Mouse (Mus musculus): ENCODE data around the gene Kptn.
A peak's percentile ranks its signal among the peaks of the same experiment; 100 is the strongest.

Kptn gene

DNA sequence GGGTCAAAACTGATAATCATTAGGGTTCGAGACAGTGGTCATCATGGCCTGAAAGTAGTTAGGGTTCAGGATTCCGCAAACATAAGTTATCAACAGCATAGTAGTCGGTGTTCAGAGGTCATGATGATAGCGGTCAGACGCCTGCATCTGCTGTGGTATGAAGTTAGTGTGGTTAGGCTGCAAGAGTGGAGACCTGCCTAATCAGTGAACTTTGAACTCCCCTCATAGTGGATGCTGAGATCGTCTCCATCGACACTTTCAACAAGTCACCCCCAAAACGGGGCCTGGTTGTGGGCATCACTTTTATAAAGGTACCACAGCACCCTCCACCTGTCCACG is 536 bp downstream of the Kptn start:
- no peak for DNase-seq (ENCODE audit: low read depth, low spot score)

DNA sequence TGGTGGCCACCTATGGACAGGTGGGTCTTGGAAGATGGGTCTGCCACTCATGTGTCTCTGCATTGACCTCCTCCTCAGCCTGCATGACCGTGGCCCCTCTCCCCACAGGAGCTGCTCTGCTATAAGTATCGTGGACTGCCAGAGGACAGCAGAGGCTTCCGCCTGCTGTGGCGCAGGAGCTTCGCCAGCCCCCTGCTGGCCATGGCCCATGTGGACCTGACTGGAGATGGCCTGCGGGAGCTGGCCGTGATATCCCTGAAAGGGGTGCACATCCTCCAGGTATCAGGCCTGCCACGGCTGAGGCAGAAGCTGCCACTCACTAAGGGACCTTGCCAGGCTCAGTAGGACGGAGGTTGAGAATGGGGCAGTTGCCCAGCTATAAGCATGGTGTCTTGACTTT is 6.1 kb downstream of the Kptn start:
- no peak for DNase-seq (ENCODE audit: low read depth, low spot score)

DNA sequence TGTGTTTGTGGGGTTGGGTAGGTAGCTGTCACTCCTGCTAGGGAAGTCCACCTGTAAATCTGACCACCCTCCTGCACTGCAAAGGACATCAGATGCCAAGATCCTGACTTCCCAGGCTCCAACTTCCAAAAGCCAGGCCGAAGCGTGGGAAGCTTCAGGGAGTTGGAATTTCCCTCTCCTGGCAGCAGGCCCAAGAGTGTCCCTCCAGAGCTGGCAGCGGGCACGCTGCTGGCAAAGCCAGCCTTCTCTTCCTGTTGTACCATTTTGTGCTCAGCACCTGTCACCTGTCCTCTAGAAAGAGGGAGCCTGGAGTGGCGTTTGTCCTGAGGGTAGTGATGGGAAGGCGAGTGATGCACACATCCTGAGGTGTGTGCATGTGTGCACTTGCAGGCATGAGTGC is 8.6 kb downstream of the Kptn start:
- no peak for DNase-seq (ENCODE audit: low read depth, low spot score)

DNA sequence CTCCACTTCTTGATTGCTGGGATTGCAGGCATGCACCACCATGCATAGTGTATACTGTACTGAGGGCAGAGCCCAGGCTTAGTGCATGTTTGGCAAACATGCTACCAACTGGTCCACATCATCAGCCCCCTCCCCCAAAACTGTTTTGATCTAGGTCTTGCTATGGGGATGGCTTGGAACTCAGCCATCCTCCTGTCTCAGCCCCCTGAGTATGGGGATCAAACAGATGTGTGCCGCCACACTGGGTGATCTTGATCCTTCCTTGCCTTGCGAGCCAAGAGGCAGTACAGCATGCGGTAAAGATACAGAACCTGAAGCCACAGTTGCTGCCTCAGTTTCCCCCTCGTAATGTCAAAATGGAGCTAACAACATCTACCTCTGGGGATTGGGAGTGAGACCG is 9.2 kb downstream of the Kptn start:
- DNase-seq (ENCODE audit: low read depth, low spot score): no peak

DNA sequence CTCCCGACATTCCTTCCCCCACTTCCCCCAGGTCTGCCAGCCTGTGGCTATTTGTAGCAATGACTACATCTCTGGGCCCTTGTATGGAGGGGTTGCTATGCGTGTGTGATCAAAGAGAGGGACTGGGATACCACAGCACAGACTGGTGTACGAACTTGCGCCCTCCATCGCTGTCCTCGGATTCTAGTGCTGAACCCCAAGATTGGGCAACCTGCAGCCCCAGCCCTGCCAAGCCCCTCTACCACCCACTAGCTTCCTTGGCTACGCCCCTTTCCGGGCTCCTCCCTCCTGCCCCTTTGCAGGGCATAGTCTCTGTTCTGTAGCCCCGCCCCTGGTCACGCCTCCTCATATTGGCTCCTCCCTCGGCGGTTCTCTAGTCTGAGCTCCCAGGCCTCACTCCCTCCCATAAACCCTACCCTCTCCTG is 9.7 kb downstream of the Kptn start, which contains the start of gene Slc8a2:
TSS of gene Slc8a2 (plus strand) at position 406 of the 425 bp plus-strand sequence.
- peak; percentile 96 for DNase-seq (ENCODE audit: low read depth, low spot score)

DNA sequence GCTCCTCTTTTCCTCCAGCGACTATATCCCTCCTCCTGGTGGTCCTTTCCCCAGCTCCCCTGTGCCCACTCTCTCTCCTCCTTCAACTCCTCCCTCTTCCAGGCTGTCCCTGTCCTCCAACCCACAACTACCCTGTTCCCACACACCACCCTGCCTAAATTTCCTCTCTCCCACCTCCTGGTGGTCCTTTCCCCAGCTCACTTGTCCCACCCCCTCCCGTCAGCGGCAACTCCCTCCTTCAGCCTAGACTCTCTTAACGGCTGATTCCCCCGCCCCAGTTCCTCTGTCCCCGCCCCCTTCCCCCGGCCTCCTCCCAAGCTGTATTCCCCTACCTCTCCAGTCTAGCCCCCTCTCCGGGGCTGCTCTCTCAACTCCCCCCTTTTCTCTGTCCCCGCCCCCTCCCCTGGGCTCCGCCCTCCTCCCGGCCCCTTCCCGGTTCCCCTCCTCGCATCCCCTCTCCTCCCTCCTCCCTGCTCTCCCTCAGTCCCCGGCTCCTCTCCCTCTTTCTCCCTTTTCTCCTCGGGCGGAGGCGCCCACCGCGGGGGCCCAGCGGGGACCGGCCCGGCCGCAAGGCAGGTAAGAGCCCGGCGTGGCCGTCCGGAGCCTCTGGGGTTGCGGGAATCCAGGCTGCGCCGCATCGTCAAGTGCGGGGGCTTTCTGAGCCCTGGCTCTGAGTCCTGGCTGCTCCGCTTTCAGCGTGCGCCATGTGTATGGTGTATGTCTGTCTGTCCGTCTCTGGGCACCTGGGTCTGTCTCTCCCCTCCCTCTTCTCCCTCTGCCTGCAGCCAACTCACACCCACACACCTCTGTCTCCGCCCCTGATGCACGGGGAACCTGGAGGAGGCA is 10.4 kb downstream of the Kptn start:
- DNase-seq (ENCODE audit: low read depth, low spot score): peak; percentile 94

DNA sequence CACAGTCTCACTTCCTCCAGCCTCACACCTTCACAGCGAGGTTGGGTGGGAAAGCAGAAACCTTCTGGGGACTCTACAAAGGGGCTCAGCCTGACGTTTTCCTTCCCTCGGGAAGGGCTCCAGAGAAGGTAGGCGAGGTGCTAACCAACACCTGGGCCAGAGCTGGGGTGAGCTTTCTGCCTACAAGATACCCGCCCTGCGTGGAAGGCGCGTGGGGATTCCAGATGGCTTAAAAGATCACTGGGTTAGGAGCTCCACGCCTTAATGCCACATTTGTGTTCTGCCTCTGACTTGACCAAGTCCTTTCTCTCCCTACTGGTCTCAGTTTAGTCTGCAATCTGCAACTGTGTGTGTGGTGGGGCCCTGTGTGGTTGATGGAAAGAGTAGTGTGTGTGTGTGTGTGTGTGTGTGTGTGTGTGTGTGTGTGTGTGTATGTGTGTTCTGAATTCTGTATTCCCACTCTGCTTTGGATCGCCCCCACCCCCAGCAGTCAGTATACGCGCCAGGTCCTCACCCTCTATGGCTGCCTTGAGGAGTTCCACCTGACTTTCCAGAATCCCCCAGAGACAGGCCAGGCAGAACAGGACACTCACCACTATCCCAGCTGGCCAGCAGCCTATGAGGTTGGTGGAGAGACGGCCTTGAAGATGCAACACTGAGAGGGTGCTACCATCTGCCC is 11.4 kb downstream of the Kptn start:
- DNase-seq (ENCODE audit: low read depth, low spot score): no peak

DNA sequence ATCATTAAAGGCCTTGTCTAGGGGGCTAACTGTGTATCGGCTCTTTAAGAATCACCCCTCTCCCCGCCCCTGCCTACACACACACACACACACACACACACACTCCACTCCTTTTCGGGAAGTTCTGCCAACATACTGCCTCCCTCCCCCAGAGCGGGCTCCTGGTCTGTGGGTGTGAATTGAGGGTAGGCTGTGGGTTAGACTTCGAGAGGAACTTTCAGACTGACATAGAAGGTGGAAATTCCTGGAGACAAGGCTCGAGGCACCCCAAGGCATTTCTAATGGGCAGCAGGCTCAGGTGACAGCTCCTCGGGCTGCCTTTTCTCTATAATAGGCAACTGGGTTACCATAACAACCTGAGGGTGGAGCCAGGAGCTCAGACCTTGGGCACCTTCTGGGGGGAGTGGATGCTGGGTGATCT is 12.5 kb downstream of the Kptn start:
- peak; percentile 42 for DNase-seq (ENCODE audit: low read depth, low spot score)

DNA sequence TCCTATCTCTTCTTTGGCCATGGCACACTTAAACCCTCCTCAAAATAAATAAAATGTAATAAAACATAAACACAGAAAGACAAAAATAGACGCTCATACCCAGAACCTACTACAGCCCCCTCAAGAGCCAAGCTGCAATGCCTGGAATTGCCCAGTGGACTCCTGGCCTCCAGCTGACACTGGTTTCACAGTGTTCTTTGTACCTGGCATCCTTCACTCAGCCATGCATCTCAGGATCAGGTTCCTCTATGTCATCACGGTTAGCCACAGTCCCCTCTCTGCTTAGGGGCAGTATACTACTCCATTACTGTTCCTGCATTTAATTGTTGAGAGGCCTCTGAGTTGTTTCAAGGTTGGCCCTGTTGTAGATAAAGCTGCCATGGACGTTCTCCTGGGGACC is 13.2 kb downstream of the Kptn start:
- DNase-seq (ENCODE audit: low read depth, low spot score): no peak

DNA sequence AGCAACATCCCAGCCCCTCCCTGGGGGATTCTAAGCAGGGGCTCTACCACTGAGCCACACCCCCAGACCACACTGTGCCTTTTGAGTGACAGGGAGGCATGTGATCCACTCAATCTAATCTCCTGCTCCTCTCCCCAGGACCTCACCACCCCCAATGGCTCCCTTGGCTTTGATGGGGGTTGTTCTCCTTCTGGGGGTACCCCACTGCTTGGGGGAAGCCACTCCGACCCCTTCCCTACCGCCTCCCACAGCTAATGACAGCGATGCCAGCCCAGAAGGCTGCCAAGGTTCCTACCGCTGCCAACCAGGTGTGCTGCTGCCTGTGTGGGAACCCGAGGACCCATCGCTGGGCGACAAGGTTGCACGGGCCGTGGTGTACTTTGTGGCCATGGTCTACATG is 14.0 kb downstream of the Kptn start:
- no peak for DNase-seq (ENCODE audit: low read depth, low spot score)

DNA sequence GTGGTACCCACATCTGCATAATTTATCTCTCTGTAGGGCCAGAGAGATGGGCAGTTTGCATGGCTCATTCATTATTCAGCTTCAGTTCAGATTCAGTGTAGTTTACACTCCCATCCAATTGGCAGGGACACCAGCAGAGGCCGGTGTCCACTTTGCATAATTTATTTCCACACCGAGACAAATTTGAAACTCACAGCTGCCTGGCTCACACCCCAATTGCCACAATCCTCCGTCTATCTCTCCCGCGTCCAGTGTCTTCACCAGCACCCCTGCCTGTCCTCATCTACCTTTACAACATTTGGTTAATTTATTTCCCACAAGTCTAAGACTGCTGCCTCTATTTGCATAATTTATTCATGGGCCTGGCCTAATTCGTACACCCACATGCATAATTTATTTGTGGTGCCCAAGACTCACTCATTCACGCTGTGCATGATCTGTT is 15.3 kb downstream of the Kptn start:
- no peak for DNase-seq (ENCODE audit: low read depth, low spot score)

DNA sequence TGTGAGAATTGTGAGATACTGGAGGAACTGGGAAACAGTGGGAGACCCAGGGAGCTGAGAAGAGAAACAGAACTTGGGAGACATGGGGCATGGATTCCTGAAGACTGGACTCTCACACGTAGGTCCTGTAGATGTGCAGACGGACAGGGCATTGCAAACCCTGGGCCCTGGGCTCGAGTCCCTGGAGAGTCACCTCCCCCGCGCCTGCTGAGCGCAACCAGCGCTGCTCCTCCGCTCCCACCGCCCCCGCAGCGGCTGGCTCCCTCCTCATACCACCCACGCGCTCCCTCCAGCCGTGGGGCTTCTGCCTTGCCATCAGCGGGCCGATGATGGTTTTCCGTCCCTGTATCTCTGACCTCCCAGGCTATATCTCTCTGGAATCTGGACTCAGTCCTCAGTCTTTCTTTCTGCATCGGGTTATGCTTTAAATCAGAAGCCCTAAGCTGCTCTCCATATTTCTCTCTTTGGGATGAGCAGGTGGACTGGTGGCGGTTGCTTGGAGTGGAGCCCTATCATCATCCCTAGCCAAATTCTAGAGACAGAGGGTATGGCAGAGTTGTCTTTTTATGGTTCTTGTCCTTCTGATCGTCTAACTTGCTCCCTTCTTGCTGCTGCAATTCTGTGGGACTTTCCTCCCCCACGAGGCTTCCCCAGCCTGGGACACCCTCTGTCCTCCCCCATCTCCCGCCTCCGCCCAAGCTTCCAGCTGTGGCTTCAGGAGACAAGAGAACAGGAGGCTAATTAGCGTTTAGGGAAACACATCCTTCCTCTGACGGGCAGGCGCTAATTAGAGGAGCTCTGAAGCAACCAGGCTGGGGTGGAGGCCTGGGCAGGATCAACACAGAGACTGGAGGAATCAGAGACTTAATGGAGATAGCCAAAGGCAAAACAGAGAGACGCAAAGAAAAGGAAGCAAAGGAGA is 27.1 kb downstream of the Kptn start:
- DNase-seq (ENCODE audit: low read depth, low spot score): no peak

DNA sequence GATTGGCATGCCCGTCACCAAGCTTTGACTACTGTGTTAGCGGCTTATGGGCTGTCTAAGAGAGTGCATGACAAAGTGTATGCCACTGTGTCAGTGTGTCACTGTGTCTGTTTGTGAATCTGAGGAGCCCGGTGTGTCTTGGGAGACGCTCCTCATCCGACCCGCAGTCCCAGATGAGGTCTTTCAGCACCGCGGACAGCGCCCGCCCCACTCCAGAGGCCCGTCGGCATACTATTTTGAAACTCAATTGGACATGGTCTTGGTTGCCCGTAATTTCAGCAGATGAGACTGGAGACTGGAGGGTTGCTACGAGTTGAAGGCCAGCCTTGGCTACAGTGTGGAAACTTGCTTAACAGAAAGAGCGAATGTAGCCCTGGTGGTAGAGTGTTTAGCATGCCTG is 27.9 kb downstream of the Kptn start:
- peak; percentile 52 for DNase-seq (ENCODE audit: low read depth, low spot score)

DNA sequence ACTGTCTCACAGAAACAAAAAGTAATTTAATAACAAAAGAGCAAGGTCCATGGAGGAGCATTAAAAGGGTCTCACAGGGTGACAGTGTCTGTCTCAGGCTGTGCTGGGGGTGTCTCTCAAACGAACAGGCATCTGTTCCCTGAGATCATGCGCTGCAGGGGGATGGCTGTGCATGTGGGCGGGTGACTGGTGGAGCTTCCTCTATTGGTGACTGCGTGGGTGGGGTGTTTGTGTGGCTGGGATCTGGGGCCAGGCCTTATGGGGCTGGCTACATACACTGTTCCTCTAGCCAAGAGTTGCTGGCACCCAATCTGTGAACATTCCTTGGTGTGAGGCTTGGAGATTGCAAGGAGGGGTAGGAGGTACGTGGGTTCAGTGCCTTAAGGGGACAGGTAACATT is 29.5 kb downstream of the Kptn start:
- DNase-seq (ENCODE audit: low read depth, low spot score): no peak

DNA sequence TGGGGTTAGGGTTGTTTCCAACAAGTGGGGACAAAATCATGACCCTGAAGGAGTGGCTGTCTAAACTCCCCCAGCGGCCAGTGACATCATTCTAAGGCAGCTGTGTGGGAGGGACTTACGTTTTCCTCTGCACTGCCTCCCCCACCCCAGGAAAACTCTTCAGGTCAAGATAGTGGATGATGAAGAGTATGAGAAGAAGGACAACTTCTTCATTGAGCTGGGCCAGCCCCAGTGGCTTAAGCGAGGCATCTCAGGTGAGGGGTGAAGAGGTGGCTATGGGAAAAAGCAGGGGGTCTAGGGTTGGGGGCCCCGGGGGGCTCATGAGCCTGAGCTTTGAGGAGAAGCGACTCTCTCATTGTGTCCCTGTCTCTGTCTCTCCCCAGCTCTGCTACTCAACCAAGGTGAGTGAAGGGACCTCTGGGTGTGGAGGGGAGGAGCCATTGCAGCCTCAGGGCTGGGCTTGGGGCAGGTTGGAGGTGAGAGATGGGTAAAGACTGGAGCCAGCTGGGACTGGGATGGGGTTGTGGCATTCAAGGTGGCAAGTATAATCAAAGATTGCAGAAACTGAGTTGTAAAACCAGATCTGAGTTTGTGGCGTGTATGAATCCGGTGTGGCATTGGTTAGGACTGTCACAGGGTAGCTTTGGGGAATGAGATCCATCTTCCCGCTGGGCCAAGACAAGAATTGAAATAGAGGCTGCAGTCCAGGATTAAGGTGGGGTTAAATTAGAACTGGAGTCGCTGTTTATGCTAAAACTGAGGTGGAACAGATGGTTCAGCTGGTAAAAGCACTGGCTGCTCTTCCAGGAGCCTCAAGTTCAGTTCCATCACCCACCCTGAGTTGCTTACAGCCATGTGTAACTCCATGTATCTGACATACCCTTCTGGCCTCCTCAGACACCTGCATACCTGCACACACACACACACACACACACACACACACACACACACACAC is 30.8 kb downstream of the Kptn start:
- no peak for DNase-seq (ENCODE audit: low read depth, low spot score)

DNA sequence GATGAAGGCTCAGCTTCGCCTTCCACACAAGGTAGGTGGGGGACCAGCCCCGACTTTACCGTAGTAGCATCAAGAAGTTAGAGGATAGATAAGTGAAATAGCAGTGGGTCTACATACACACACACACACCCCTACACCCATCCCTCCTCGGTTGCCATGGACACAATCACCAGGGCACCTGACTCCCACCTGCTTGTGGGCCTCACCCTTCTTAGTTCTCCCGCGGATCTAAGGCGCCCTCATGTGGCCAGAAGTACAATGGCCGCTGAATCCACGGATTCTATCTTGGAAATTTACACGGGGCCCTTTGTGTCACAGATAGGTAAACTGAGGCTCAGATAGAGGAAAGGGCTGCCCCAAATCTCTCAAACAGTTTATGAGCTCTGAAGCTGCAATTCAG is 33.8 kb downstream of the Kptn start:
- DNase-seq (ENCODE audit: low read depth, low spot score): peak; percentile 81

DNA sequence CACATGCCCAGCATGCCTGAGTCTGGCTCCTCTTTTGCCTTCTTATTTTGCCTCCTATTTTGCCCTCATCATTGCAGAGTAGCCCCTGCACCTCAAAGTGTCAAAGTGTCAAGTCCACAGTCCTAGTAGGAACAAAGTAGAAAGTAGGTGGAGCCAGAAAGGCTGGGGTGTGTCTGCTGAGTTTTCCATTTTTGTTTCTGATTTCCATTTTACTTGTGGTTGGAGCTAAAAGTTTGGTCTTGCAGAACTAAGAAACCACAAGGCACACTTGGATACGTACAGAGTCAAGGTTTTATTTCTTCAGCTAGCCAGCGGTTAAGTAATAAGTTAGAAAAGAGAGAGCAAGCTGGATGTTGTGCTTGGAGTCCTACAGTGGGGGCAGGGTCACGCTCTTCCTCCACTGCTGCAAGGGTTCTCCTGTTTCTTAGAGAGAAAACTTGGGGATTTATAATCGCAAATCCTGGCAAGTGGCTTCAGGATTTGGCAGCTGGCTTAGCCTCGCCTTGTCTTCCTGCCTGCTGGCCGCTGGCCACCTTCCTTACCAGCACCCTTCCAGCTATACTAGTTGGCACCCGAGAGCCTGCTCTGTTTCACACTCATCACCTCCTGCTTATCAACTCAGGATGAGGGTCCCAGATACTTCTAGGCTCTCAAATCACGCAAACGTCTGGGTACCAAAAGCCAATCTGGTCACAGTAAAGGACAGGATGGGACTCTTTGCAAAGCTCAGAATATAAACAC is 35.6 kb downstream of the Kptn start:
- DNase-seq (ENCODE audit: low read depth, low spot score): no peak

DNA sequence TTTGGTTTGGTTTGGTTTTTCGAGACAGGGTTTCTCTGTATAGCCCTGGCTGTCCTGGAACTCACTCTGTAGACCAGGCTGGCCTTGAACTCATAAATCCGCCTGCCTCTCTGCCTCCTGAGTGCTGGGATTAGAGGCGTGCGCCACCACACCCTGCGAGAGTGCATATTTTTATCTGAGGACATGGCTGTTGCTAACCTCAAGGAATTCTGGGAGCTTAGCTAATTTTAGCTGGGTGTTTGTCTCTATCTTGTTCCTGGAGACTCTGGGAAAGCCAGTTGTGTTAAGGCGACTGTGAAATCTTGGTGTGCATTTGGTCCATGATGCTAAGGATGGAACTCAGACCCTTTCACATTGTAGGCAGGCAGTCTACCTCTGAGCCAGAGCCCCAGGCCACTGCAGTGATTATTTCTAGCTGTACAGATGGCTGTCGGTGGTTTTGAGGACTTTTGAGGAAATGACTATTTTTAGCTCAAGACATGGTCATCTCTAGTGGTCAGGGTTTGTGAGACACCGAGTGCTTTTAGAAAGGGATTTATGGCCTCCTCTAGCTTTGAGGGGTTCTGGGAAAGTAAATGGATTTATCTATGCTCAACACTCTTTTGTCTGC is 36.5 kb downstream of the Kptn start:
- DNase-seq (ENCODE audit: low read depth, low spot score): no peak

DNA sequence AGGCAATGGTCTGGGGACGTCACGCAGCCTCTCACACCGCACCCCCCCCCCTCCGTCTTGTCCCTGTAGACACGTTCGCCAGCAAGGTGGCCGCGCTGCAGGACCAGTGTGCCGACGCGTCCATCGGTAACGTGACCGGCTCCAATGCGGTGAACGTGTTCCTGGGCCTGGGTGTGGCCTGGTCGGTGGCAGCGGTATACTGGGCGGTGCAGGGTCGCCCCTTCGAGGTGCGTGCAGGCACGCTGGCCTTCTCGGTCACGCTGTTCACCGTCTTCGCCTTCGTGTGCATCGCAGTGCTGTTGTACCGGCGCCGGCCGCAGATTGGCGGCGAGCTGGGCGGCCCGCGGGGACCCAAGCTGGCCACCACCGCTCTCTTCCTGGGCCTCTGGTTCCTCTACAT is 39.0 kb downstream of the Kptn start:
- DNase-seq (ENCODE audit: low read depth, low spot score): no peak

DNA sequence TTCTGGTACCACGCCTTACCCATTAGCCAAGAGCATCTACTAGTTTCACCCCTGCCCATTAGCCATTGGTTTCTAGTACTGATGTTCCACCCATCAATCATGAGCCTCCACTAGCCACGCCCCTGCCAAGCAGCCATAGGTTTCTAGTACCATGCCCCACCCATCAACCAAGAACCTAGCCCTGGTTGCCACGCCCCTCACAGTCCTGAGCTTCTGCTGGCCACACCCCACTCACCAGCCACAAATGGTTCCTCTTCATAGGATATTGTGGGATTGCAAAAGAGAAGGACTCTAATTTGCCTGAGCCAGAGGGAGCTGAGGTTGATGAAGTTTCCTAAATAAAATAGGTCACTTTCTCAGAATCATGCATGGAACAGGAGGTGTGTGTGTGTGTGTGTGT is 41.0 kb downstream of the Kptn start:
- DNase-seq (ENCODE audit: low read depth, low spot score): peak; percentile 97
